Mouse (Mus musculus): ENCODE measurements around the gene Galr3. TPM values are rescaled to one million over a fixed set of nuclear protein-coding genes. Genes with fewer than 3 reads are reported as not detected.

Gene Galr3
- polyA plus RNA-seq, 2 experiments: 0.30 TPM; not detected in 1

- ATAC-seq (ENCODE audit: insufficient read depth) (no peak), DNase-seq (ENCODE audit: low read depth in 3 of 3, low spot score in 3 of 3) (peak in 1 of 3 experiments; percentile 19)
- H3K36me3 ChIP-seq (replicated peaks; ENCODE audit: control insufficient read depth, insufficient read depth, low read depth): peaks cover under 1% of the 10 kb centered on the region; the same call in 1 of the 2 replicates
- H3K9me3 ChIP-seq (ENCODE audit: control insufficient read depth, low read length): no peaks in the 10 kb centered on the region
- H3K27ac ChIP-seq: no peak overlapping the region
- no peak overlapping the region for H3K4me3 ChIP-seq (ENCODE audit: insufficient read depth in 1 of 2, low read depth in 2 of 2, low read length in 2 of 2)
- peaks cover 33 to 36% of the 10 kb centered on the region in 2 experiments for H3K4me1 ChIP-seq (replicated peaks; ENCODE audit: control insufficient read depth in 2 of 2, insufficient read depth in 2 of 2, low read length in 1 of 2)
- no peaks in the 10 kb centered on the region for H3K27me3 ChIP-seq (ENCODE audit: control insufficient read depth, insufficient read depth, low read length)
- 60% methylated on average over 5 of the region's 5 CpGs for WGBS (ENCODE audit: insufficient replicate concordance)
- H3K4me2 ChIP-seq (ENCODE audit: low read depth): no peak overlapping the region
- H3K9ac ChIP-seq (replicated peaks): no peak overlapping the region
- TF ChIP-seq EP300 (IDR thresholded peaks at IDR 0.05; ENCODE audit: low read depth) (no peak), CTCF (IDR thresholded peaks at IDR 0.05; ENCODE audit: low read depth) (peak; percentile 88)
Measured at GRCm38 (mm10) chr15:79071117-79072039, 29.7 kb downstream of the Galr3 start.

DNA sequence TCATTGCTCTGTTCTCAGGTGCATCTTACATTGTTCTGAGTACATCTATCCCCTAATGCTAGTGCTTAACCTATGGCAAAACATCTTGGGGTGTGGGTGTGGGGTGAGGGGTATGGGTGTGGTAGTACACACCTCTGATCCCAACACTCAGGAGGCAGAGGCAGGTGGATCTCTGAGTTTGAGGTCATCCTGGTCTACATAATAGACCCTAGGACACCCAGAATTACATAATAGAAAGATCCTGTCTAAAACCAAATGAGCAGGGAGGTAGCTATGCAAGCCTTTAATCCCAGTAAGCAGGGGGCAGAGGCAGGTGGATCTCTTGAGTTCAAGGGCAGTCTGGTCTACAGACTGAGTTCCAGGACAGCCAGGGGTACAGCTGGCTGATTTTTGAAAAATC is 32.1 kb downstream of the Galr3 start:
- Histone ChIP-seq H3K9ac (replicated peaks) (no peak overlapping the region), H3K4me2 (ENCODE audit: low read depth) (no peak overlapping the region), H3K9me3 (ENCODE audit: control insufficient read depth, low read length) (no peaks in the 10 kb centered on the region), H3K4me3 (ENCODE audit: insufficient read depth in 1 of 2, low read depth in 2 of 2, low read length in 2 of 2) (no peak overlapping the region), H3K27me3 (ENCODE audit: control insufficient read depth, insufficient read depth, low read length) (no peaks in the 10 kb centered on the region), H3K36me3 (replicated peaks; ENCODE audit: control insufficient read depth, insufficient read depth, low read depth) (peaks cover 23% of the 10 kb centered on the region), H3K27ac (no peak overlapping the region), H3K4me1 (replicated peaks; ENCODE audit: control insufficient read depth in 2 of 2, insufficient read depth in 2 of 2, low read length in 1 of 2) (peaks cover 10 to 17% of the 10 kb centered on the region in 2 experiments)
- TF ChIP-seq EP300 (IDR thresholded peaks at IDR 0.05; ENCODE audit: low read depth) (no peak), CTCF (IDR thresholded peaks at IDR 0.05; ENCODE audit: low read depth) (no peak)
- DNase-seq (ENCODE audit: low read depth in 3 of 3, low spot score in 3 of 3) (no peak), ATAC-seq (ENCODE audit: insufficient read depth) (no peak)

GRCm38 (mm10) chr15:79074446-79074845 is 32.8 kb downstream of the Galr3 start:
- peak overlapping the region; percentile 71 to 85 for H3K4me3 ChIP-seq (ENCODE audit: insufficient read depth in 1 of 2, low read depth in 2 of 2, low read length in 2 of 2)
- peak overlapping the region; percentile 67 for H3K27ac ChIP-seq
- H3K9me3 ChIP-seq (ENCODE audit: control insufficient read depth, low read length): no peaks in the 10 kb centered on the region
- H3K9ac ChIP-seq (replicated peaks): peak overlapping the region; percentile 73
- ATAC-seq (ENCODE audit: insufficient read depth): no peak
- 29% methylated on average over 10 of the region's 10 CpGs for WGBS (ENCODE audit: insufficient replicate concordance)
- peaks cover 30% of the 10 kb centered on the region for H3K36me3 ChIP-seq (replicated peaks; ENCODE audit: control insufficient read depth, insufficient read depth, low read depth)
- DNase-seq (ENCODE audit: low read depth in 3 of 3, low spot score in 3 of 3): no peak
- peaks cover 8 to 15% of the 10 kb centered on the region in 2 experiments for H3K4me1 ChIP-seq (replicated peaks; ENCODE audit: control insufficient read depth in 2 of 2, insufficient read depth in 2 of 2, low read length in 1 of 2)
- H3K27me3 ChIP-seq (ENCODE audit: control insufficient read depth, insufficient read depth, low read length): no peaks in the 10 kb centered on the region
- no peak for TF ChIP-seq EP300 (IDR thresholded peaks at IDR 0.05; ENCODE audit: low read depth)
- TF ChIP-seq CTCF (IDR thresholded peaks at IDR 0.05; ENCODE audit: low read depth): no peak
- H3K4me2 ChIP-seq (ENCODE audit: low read depth): peak overlapping the region; percentile 97

GRCm38 (mm10) chr15:79074913-79075532 is 33.3 kb downstream of the Galr3 start, which contains the start of gene Eif3l:
Gene Eif3l (plus strand): TSS chr15:79075179.
- Histone ChIP-seq H3K4me1 (replicated peaks; ENCODE audit: control insufficient read depth in 2 of 2, insufficient read depth in 2 of 2, low read length in 1 of 2) (peaks cover 8 to 15% of the 10 kb centered on the region in 2 experiments), H3K9ac (replicated peaks) (peak within 1 kb of the TSS; percentile 73), H3K27ac (peak within 1 kb of the TSS; percentile 67), H3K4me2 (ENCODE audit: low read depth) (peak within 1 kb of the TSS; percentile 97), H3K36me3 (replicated peaks; ENCODE audit: control insufficient read depth, insufficient read depth, low read depth) (peaks cover 36% of the 10 kb centered on the region), H3K9me3 (ENCODE audit: control insufficient read depth, low read length) (no peaks in the 10 kb centered on the region), H3K27me3 (ENCODE audit: control insufficient read depth, insufficient read depth, low read length) (no peaks in the 10 kb centered on the region), H3K4me3 (ENCODE audit: insufficient read depth in 1 of 2, low read depth in 2 of 2, low read length in 2 of 2) (peak within 1 kb of the TSS; percentile 71 to 85)
- ATAC-seq (ENCODE audit: insufficient read depth) (peak; percentile 81), DNase-seq (ENCODE audit: low read depth in 3 of 3, low spot score in 3 of 3) (peak; percentile 71 to 73 (median 71))
- no peak for TF ChIP-seq EP300 (IDR thresholded peaks at IDR 0.05; ENCODE audit: low read depth)
- TF ChIP-seq CTCF (IDR thresholded peaks at IDR 0.05; ENCODE audit: low read depth): peak; percentile 52
- WGBS (ENCODE audit: insufficient replicate concordance): under 1% methylated on average over 48 of the region's 49 CpGs
